Mouse (Mus musculus) heart, postnatal 0 days (tissue): ENCODE results near the gene Slc34a3.

ENCODE experiments used
- CTCF ChIP-seq: IDR thresholded peaks from 2 replicates; pipeline ENCODE4 v1.5.1; 2016; ENCODE audit warnings: antibody characterized with exemption, control low read depth, low read depth
- EP300 ChIP-seq: IDR thresholded peaks from 2 replicates; pipeline ENCODE4 v1.6.1; 2016; ENCODE audit warnings: antibody characterized with exemption, low read depth

DNA sequence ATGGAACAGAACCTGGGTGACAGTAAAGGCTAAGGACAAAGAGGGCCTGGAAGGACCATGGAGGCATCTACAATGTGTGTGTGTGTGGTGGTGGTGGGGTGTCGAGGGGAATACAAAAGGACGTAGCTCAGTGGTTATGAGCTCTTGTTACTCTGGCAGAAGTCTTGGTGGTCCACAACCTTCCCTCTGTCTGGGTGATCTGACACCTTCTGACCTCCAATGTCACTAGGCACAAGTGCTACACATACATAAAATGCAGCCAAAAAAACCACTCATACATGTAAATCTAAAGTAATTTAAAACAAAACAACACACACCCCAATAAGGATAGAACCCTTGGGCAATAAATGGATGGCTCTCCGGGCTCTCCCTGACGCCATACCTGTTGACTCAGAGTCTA lies 6.8 kb downstream of the Slc34a3 start:
- TF ChIP-seq CTCF (no peak), EP300 (no peak)
